Mouse (Mus musculus): ENCODE results near the gene Ube4a.

The Ube4a gene

DNA sequence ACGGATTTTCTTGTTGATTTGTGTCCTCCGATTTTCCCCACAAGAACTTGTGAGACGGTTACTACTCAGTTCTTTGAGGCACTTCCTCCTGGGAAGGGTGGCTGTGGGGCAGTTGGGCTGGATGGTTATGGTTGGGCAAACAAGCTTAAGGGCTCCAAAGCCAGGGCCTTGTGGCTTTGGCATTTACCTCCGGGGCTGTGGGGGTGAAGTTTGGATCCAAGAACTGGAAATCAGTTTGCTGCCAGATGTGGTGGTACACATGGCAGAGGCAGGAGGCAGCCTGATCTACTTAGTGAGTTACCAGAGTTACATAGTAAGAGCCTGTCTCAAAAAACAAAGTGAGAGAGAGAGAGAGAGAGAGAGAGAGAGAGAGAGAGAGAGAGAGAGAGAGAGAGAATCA is 61.5 kb downstream of the Ube4a start:
- DNase-seq (ENCODE audit: low spot score in 2 of 2) = no peak

- DNase-seq (ENCODE audit: low spot score in 2 of 2) = peak in 1 of 2 experiments; percentile 30
Observed at GRCm38 (mm10) chr9:44900402-44900801, 65.0 kb downstream of the Ube4a start.

DNA sequence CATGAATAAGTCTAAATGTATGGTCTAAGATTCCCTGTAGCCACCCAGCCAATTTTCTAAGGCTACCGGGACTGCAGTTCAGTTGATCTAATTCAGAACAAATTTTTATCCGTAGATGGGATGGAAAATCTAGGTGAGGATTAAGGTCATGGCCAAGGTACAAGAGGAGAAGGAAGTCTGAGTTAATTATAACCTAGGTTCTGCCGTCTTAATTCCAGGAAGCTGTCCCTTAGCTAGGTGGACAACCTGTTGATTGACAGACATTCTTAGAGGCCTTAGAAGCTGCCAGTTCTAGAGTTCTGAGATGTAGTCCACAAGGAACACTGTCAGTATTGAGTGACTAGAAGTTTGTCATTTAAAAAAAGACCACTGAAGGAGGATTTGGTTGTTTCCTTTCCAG is 65.7 kb downstream of the Ube4a start:
- DNase-seq (ENCODE audit: low spot score in 2 of 2) = no peak

DNA sequence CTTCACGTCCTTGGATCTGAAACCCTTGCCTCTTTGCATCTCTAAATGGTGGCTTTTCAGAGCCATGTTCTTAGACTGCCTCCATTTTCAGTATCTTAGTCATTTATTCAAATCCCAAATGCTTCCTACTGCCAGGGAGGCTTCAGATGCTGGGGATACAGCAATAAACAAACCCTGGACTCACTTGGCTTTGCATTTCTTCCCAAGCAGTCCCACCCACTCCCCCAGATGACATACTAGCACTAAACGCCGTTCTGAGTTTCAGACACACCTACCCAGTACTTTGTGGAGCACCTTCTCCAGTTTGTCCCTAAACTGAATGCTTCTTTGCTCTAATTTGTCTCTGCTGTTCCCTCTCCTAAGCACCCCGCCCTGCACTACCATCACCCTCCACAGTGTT is 68.4 kb downstream of the Ube4a start:
- DNase-seq (ENCODE audit: low spot score in 2 of 2) = no peak

DNA sequence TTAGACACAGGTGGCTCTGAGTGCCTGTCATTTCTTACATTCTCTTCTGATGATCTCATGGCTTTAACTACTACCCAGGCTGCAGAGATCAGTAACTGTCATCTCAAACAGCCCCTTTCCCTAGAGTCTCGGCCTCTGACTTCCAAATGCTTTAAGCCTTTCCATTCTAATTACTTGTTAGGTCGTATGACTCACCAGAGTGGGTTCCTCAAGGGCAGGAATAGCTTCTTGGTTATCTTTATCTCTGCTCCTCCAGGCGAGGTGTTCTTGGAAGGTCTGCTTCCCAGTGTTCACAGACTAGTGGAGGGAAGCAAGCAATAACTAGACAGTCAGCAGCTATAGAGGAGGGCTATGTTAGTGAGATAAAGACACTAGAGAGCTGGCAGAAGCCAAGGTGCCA is 72.7 kb downstream of the Ube4a start:
- no peak for DNase-seq (ENCODE audit: low spot score in 2 of 2)

DNA sequence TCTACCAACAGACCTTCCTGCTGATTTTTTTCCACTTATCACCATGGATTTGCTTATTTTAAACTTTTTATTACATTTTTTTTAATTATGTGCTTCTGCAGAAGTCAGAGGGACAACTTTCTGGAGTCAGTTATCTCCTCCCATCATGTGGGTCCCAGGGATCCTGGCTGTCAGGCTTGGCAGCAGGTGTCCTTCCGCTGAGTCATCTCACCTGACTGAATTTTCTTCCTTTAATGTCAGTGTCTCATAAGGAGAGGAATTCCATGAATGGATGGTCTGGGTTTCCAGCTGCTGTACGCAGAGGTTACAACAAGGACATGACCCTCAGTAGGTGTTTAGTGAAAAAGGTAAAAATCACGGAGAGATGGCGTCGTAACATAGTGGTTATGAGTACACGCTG is 74.2 kb downstream of the Ube4a start:
- no peak for DNase-seq (ENCODE audit: low spot score in 2 of 2)

GRCm38 (mm10) chr9:44890122-44890521 is 75.3 kb downstream of the Ube4a start:
- DNase-seq (ENCODE audit: low spot score in 2 of 2) = no peak

- no peak for DNase-seq (ENCODE audit: low spot score in 2 of 2)
Observed at GRCm38 (mm10) chr9:44888114-44888624, 77.2 kb downstream of the Ube4a start.

DNA sequence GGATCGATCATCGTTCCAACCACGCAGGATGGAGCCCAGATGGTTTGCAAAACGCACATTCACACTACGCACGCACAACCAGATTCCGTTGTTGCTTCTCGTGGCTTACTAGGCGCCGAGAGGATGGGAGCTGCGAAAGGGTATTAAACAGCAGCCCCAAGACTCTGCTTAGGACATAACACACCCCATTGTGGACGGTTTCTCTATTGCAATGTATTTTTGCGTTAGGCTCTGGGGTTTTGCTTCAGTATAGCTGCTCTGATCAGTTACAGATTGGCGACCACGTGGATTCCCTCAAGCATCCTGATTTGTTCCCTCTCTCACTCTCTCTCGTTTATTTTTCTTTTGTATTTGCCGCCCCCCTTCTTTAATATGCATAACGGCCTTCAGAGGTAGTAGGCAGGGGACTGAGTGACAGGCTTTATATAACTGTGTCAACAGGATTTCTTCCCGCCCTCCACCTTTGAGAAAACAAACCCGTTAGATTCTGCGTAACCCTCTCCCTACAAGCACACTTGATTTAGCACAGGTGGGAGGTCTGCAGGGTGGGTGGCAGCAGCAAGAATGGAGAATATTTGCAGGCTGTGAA is 82.3 kb downstream of the Ube4a start:
- peak in 1 of 2 experiments; percentile 27 for DNase-seq (ENCODE audit: low spot score in 2 of 2)

DNA sequence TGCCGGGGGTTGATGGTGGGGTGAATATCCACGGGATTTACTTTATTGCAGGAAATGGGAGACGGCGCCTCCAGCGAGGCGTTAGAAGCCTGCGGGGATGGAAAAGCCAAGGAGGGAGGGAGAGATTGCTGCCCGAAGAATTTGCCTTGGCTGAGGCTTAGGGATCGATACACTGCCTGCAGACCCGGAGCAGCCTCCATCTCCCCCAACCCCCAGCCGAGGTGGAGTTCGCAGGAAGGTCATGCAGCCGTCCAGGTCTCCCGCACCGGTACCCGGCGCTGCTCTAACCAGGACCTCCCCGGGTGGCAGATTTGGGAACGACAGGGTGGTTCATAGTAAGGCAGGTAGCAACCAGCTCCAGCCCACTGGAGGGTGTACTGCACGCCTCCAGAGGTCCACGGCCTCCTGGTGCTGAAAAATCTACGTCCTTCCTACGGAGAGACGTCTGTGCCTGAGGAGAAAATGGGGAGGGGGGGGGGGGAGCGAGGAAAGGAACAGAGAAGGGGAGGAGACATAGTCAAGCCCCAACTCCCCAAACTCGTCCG is 82.9 kb downstream of the Ube4a start:
- DNase-seq (ENCODE audit: low spot score in 2 of 2) = peak; percentile 38 to 68

DNA sequence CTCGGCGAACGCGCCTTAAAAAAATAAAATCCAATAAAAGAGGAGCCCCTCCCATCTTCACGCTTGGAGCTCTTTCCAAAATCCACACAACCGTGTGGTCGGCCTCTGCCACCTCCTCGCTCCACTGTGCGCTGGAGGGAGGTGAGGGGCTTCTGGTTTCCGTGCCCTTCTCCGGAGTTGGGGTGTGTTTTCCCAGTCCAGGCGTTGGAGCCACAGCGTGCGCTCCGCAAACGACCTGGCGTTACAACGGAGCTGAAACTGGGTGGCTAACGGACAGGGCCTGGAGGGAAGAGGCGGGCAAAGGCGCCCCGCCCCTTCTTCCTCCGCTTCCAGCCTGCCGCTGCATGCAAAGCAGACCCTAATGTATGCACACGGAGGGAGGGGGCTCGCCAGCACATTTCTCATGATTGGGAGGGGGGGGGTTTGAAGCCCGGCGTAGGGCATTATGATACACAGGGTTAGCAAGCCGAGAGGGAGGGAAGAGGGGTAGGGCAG is 83.4 kb downstream of the Ube4a start:
- DNase-seq (ENCODE audit: low spot score in 2 of 2) = peak; percentile 72 to 78

DNA sequence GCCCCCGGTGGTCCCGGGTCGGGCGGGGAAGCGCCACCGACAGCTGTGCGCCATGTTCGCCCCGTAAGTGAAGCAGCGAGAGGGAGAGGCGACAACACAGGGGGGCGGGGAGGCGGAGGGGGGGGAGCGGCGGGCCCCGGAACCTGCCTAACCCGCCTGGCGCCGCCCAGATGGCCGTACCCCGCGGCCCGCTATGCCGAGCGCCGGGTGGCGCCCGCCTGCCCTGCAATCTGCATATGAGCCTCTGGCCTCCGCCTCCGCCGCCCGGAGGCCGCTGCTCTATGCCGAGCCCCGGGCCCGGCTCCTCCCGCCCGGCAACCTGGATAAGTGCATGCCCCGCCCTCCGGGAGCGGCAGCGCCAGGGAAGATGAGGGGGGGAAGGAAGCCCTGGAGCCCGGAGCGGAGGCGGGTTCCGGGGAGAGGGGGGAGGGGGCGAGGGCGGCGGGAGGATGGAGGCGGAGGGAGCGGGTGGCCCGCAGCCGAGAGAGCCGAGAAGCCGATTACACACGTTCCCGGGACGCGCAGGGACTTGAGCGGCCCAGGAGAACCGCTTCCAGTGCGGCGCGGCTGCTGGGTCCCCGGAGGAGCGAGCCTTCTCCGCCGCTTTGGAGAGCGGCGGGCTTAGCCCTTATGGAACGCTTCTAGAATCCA is 84.1 kb downstream of the Ube4a start, which contains the start of gene Kmt2a:
Gene Kmt2a, minus strand, starts transcription at position 76 of the 651 bp plus-strand sequence.
- peak; percentile 94 to 100 for DNase-seq (ENCODE audit: low spot score in 2 of 2)

- DNase-seq (ENCODE audit: low spot score in 2 of 2) = peak; percentile 43 to 60
Observed at GRCm38 (mm10) chr9:44880309-44881081, 84.9 kb downstream of the Ube4a start.

GRCm38 (mm10) chr9:44879694-44880271 is 85.6 kb downstream of the Ube4a start:
- peak; percentile 46 to 57 for DNase-seq (ENCODE audit: low spot score in 2 of 2)

- peak in 1 of 2 experiments; percentile 39 for DNase-seq (ENCODE audit: low spot score in 2 of 2)
Observed at GRCm38 (mm10) chr9:44878776-44879500, 86.5 kb downstream of the Ube4a start.

DNA sequence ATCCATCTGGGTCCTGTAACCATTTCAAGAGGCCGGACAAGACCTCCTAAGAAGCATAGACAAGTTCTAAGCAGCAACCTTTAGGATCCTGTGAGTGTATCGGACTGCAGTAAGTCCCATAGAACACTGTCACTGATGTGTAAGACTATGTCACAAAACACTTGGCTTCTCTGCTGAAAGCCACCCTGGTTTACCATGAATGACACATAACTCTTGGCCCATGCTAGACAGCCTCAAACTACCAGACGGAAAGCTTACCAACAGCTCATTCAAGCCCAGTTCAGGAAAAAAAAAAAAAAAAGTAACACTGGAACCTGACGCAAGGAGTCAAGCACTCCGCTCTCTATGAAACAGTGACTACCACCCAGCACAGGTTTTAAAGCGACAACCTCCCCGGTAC is 87.7 kb downstream of the Ube4a start:
- DNase-seq (ENCODE audit: low spot score in 2 of 2) = no peak

- no peak for DNase-seq (ENCODE audit: low spot score in 2 of 2)
Observed at GRCm38 (mm10) chr9:44875476-44875875, 89.9 kb downstream of the Ube4a start.

GRCm38 (mm10) chr9:44874198-44874597 is 91.2 kb downstream of the Ube4a start:
- DNase-seq (ENCODE audit: low spot score in 2 of 2) = no peak

DNA sequence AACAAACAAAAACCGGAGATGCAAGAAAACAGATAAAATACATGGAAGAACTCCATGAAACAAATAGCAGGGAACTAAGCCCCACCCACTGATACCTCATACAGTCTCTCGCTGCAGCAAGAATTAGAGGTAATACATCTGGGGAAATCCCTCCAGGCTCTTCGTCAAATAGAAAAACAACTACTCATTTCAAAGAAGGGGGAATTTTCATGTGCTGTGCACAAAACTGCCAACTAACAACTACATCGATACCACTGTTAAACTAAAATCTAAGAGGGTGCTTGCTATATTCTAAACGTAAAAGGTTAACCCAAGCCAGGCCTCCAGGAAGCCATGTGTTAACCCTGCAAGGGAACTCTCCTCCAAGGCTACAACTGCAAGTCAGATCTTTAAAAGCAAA is 91.7 kb downstream of the Ube4a start:
- DNase-seq (ENCODE audit: low spot score in 2 of 2) = no peak
